Mouse (Mus musculus) cerebellum, postnatal 25 days (tissue): ENCODE measurements around the gene Mup12.
"Not testable (repeated sequence)": the region's sequence is repeated elsewhere in the genome, so short reads cannot be mapped to it uniquely, and the experiment has no call there.

Experiments
- DNase-seq, 2 experiments: peaks; one replicate each; pipeline ENCODE4 v3.0.0; 2021; ENCODE audit warnings: mixed read lengths in 2 of 2

The Mup12 gene

GRCm38 (mm10) chr4:60741226-60741625, at the start of gene Mup12:
Mup12 (minus strand) TSS chr4:60741326.
- not testable (repeated sequence) for DNase-seq
